Mouse (Mus musculus) ES-CJ7 (cell line): ENCODE results near the gene Lmntd1.

Experiments used
- DNase-seq: peaks from one replicate; pipeline ENCODE4 v3.0.0; 2011; ENCODE audit warnings: low read depth, low spot score

Gene Lmntd1

GRCm38 (mm10) chr6:145604648-145605047, 9.5 kb downstream of the Lmntd1 start:
- DNase-seq = no peak

GRCm38 (mm10) chr6:145604126-145604525, 10.0 kb downstream of the Lmntd1 start:
- no peak for DNase-seq

GRCm38 (mm10) chr6:145598794-145599555, 15.1 kb downstream of the Lmntd1 start:
- no peak for DNase-seq

GRCm38 (mm10) chr6:145595905-145596304, 18.2 kb downstream of the Lmntd1 start:
- DNase-seq = no peak

- no peak for DNase-seq
Observed at GRCm38 (mm10) chr6:145593991-145594390, 20.1 kb downstream of the Lmntd1 start.

- DNase-seq = no peak
Observed at GRCm38 (mm10) chr6:145592531-145592998, 21.6 kb downstream of the Lmntd1 start.

- DNase-seq = no peak
Observed at GRCm38 (mm10) chr6:145592036-145592435, 22.1 kb downstream of the Lmntd1 start.

GRCm38 (mm10) chr6:145591578-145591977, 22.5 kb downstream of the Lmntd1 start:
- DNase-seq = no peak

- no peak for DNase-seq
Observed at GRCm38 (mm10) chr6:145590501-145591293, 23.4 kb downstream of the Lmntd1 start.

GRCm38 (mm10) chr6:145585052-145585973, 28.8 kb downstream of the Lmntd1 start:
- DNase-seq = no peak

GRCm38 (mm10) chr6:145581366-145582170, 32.6 kb downstream of the Lmntd1 start:
- no peak for DNase-seq

- no peak for DNase-seq
Observed at GRCm38 (mm10) chr6:145579761-145580160, 34.4 kb downstream of the Lmntd1 start.

- DNase-seq = no peak
Observed at GRCm38 (mm10) chr6:145578457-145579185, 35.5 kb downstream of the Lmntd1 start.

- DNase-seq = no peak
Observed at GRCm38 (mm10) chr6:145576762-145577161, 37.4 kb downstream of the Lmntd1 start.

- DNase-seq = no peak
Observed at GRCm38 (mm10) chr6:145573250-145574013, 40.7 kb downstream of the Lmntd1 start.

GRCm38 (mm10) chr6:145568701-145569100, 45.4 kb downstream of the Lmntd1 start:
- no peak for DNase-seq

- no peak for DNase-seq
Observed at GRCm38 (mm10) chr6:145567832-145568231, 46.3 kb downstream of the Lmntd1 start.

- no peak for DNase-seq
Observed at GRCm38 (mm10) chr6:145567296-145567695, 46.8 kb downstream of the Lmntd1 start.

GRCm38 (mm10) chr6:145565663-145566062, 48.5 kb downstream of the Lmntd1 start:
- DNase-seq = no peak
